Mouse (Mus musculus) thymus, postnatal 25 days (tissue): ENCODE results near the gene Olfr1104.

Source experiments
- DNase-seq: peaks from one replicate; pipeline ENCODE4 v3.0.0; 2022

Gene Olfr1104

GRCm38 (mm10) chr2:87026980-87027379 lies at the start of gene Olfr1104:
Olfr1104 (minus strand) TSS chr2:87027080.
- no peak for DNase-seq

DNA sequence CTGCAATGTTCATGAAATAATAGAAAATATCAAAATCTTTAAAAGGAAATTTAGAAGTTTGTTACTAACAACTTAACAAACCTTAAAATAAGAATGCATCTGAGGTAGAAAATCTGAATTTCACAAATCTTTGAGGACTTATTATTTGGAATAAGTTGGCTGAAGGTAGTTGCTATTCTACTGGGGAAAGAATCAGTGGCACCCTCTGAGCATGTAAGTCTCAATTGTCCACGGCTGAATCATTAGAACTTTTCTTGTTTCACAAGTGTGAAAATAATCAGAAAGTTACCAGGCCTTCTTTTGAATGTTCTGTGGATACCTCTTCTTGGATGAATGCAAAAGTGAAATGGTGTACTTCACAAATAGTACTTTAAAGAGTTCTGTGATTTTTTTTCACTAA lies 48.8 kb upstream of the Olfr1104 start, which contains the start of gene Olfr1107:
TSS of gene Olfr1107 (minus strand) at position 101 of the 400 bp plus-strand sequence.
- no peak for DNase-seq

DNA sequence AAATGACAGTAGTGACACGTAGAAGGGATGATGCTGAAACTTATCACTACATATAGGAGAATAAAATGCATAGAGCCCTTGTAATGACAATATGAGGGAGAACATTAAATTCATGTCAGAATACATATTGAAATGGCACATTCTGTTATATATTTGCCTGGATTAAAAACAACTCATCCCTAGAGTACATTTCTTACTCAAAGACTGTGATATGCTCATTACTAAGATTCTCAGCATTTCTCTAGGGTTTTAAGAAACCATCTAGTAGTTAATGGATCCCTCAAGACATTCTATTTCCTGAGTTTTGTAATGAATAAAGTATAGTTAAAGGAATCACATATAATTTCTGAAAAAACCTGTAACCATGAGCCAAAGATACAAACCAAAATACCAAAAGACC lies 25.3 kb upstream of the Olfr1104 start, which contains the start of gene Olfr1106:
TSS of gene Olfr1106 (minus strand) at position 101 of the 400 bp plus-strand sequence.
- DNase-seq = no peak

DNA sequence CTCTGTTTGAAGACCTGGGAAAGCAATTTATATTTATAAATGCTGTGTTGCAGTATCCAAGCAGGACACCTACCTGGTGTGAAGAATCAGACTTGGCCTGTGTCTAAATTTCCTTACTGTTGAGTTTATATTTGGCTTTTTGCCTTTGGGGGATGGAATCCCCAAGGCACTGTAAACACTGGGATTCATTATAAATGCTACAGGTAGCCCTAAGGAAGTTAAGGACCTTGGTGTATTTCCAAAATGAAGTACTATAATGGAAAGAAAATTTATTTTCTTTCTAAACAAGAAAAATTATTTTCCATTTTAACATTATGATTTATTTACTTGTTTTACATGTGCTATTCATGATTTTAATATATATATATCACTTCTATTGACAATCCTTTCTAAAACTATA lies 9.6 kb upstream of the Olfr1104 start, which contains the start of gene Olfr1105:
TSS of gene Olfr1105 (minus strand) at position 101 of the 400 bp plus-strand sequence.
- no peak for DNase-seq

- DNase-seq = no peak
These were observed 28.8 kb downstream of the Olfr1104 start, which contains the start of gene Olfr1102 for GRCm38 (mm10) chr2:86998098-86998497. Olfr1102 (plus strand) TSS chr2:86998398.

DNA sequence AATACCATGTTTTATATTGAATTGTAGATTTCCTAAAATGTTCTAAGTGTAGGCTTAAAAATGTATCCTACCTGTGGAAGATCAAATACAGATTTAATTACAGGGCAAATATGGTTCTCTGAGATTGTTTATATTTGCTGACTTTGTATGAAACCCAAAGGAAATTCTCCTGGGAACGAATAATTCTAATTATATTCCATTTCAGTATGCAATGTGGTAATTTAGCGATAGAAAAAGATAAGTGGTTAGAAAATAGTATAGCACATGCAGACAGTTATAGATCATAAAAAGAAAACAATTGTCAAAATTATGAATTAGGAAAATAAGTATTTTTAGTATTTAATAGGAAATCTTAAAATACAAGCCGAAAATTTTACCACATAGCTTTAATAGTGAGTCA lies 35.8 kb downstream of the Olfr1104 start, which contains the start of gene Olfr1101:
TSS of gene Olfr1101 (minus strand) at position 101 of the 400 bp plus-strand sequence.
- no peak for DNase-seq

GRCm38 (mm10) chr2:86979854-86980253 lies 47.0 kb downstream of the Olfr1104 start, which contains the start of gene Olfr1100:
Olfr1100 (minus strand) TSS chr2:86979954.
- no peak for DNase-seq
